Mouse (Mus musculus) megakaryocyte, adult 5-6 weeks (primary cell): Measurements from ENCODE around the gene 4933405O20Rik. TPM values are rescaled to one million over a fixed set of nuclear protein-coding genes. Genes with fewer than 3 reads are reported as not detected.

ENCODE experiments used
- ATAC-seq: 2 replicates; pipeline ENCODE4 v1.8.0; 2016; ENCODE audit warnings: mild to moderate bottlenecking, inconsistent platforms; ENCODE audit not compliant: poor library complexity, severe bottlenecking
- total RNA-seq, 2 experiments: library from RNA; stranded (forward) in 1 of 2; stranded (reverse) in 1 of 2; fragments of 153-499, 151-499 nt in 1 of 2; fragments of 221-1000, 200-1000 nt in 1 of 2; gene quantifications; 2 replicates each; pipeline versions ENCODE4 v1.2.3 to v1.2.4; 2015 to 2017

The 4933405O20Rik gene
- not detected in 2 replicates for total RNA-seq (2015)
- total RNA-seq (2017) = not detected in 2 replicates

GRCm38 (mm10) chr7:50598890-50599289 lies at the start of gene 4933405O20Rik:
4933405O20Rik (plus strand) TSS chr7:50599190.
- ATAC-seq = no peak

GRCm38 (mm10) chr7:50549572-50549971 lies 49.4 kb upstream of the 4933405O20Rik start:
- no peak for ATAC-seq

- no peak for ATAC-seq
Measured at GRCm38 (mm10) chr7:50551426-50551825, 47.6 kb upstream of the 4933405O20Rik start.

GRCm38 (mm10) chr7:50562708-50563107 lies 36.3 kb upstream of the 4933405O20Rik start:
- ATAC-seq = no peak

- ATAC-seq = no peak
Measured at GRCm38 (mm10) chr7:50573841-50574240, 25.1 kb upstream of the 4933405O20Rik start.

GRCm38 (mm10) chr7:50588642-50589424 lies 10.2 kb upstream of the 4933405O20Rik start:
- ATAC-seq = no peak

GRCm38 (mm10) chr7:50614101-50614500 lies 15.1 kb downstream of the 4933405O20Rik start:
- ATAC-seq = no peak

GRCm38 (mm10) chr7:50629186-50629585 lies 30.2 kb downstream of the 4933405O20Rik start:
- no peak for ATAC-seq

- no peak for ATAC-seq
Measured at GRCm38 (mm10) chr7:50633147-50633546, 34.2 kb downstream of the 4933405O20Rik start.
